Mouse (Mus musculus): ENCODE data around the gene Fate1. TPM values are rescaled to one million over a fixed set of nuclear protein-coding genes. Genes with fewer than 3 reads are reported as not detected.

Gene Fate1
- total RNA-seq, 1 experiment = not detected

GRCm38 (mm10) chrX:72022241-72022640, 49.5 kb downstream of the Fate1 start:
- no peak overlapping the region for H3K27ac ChIP-seq (ENCODE audit: insufficient read depth, low read depth, low read length, poor library complexity, severe bottlenecking)
- TF ChIP-seq HCFC1 (IDR thresholded peaks at IDR 0.05; ENCODE audit: borderline replicate concordance, insufficient read depth, low read length) = no peak
- no peak for TF ChIP-seq ZC3H11A (IDR thresholded peaks at IDR 0.05; ENCODE audit: borderline replicate concordance, low read depth, low read length)
- TF ChIP-seq ZNF384 (IDR thresholded peaks at IDR 0.05; ENCODE audit: low read depth, low read length) = no peak
- no peak for TF ChIP-seq MAFK (IDR thresholded peaks at IDR 0.05; ENCODE audit: insufficient read depth, low read depth, low read length)
- TF ChIP-seq CHD2 (IDR thresholded peaks at IDR 0.05; ENCODE audit: low read depth, low read length) = no peak
- no peak for DNase-seq (ENCODE audit: low read depth, low spot score)
- in situ Hi-C loops (cut with MboI; ENCODE audit: low sequenced_read_pairs in 2 of 2, unreplicated experiment in 2 of 2) = loop anchor here in 1 of 2 experiments (25.0 kb wide), 1 partner anchor 790 kb away; no protein-coding TSS in a partner anchor
- H3K4me1 ChIP-seq (ENCODE audit: control insufficient read depth in 2 of 2, insufficient read depth in 2 of 2, low read length in 2 of 2, poor library complexity in 1 of 2) = no peaks in the 10 kb centered on the region
- no peaks in the 10 kb centered on the region for H3K9me3 ChIP-seq (ENCODE audit: control insufficient read depth, insufficient read depth, low read depth, low read length)
- H3K9ac ChIP-seq (ENCODE audit: insufficient read depth, low read depth, low read length, poor library complexity, severe bottlenecking) = no peak overlapping the region
- H3K36me3 ChIP-seq (ENCODE audit: control insufficient read depth, insufficient read depth, low read length, poor library complexity, severe bottlenecking) = no peaks in the 10 kb centered on the region
- H3K4me3 ChIP-seq (ENCODE audit: insufficient read depth in 1 of 2, low read depth in 1 of 2, low read length in 2 of 2, poor library complexity in 1 of 2, severe bottlenecking in 1 of 2) = no peak overlapping the region

- Histone ChIP-seq H3K4me3 (ENCODE audit: insufficient read depth in 1 of 2, low read depth in 1 of 2, low read length in 2 of 2, poor library complexity in 1 of 2, severe bottlenecking in 1 of 2) (no peak overlapping the region), H3K9me3 (ENCODE audit: control insufficient read depth, insufficient read depth, low read depth, low read length) (no peaks in the 10 kb centered on the region), H3K9ac (ENCODE audit: insufficient read depth, low read depth, low read length, poor library complexity, severe bottlenecking) (no peak overlapping the region), H3K4me1 (ENCODE audit: control insufficient read depth in 2 of 2, insufficient read depth in 2 of 2, low read length in 2 of 2, poor library complexity in 1 of 2) (no peaks in the 10 kb centered on the region), H3K36me3 (ENCODE audit: control insufficient read depth, insufficient read depth, low read length, poor library complexity, severe bottlenecking) (no peaks in the 10 kb centered on the region), H3K27ac (ENCODE audit: insufficient read depth, low read depth, low read length, poor library complexity, severe bottlenecking) (no peak overlapping the region)
- in situ Hi-C loops (cut with MboI; ENCODE audit: low sequenced_read_pairs in 2 of 2, unreplicated experiment in 2 of 2) = loop anchor here in 1 of 2 experiments (25.0 kb wide), 1 partner anchor 789 kb away; no protein-coding TSS in a partner anchor
- no peak for TF ChIP-seq ZC3H11A (IDR thresholded peaks at IDR 0.05; ENCODE audit: borderline replicate concordance, low read depth, low read length)
- DNase-seq (ENCODE audit: low read depth, low spot score) = peak; percentile 8
These were observed 50.1 kb downstream of the Fate1 start for GRCm38 (mm10) chrX:72022750-72023398.

- in situ Hi-C loops (cut with MboI; ENCODE audit: low sequenced_read_pairs in 2 of 2, unreplicated experiment in 2 of 2) = loop anchor here in 1 of 2 experiments (25.0 kb wide), 1 partner anchor 789 kb away; no protein-coding TSS in a partner anchor
- H3K4me3 ChIP-seq (ENCODE audit: insufficient read depth in 1 of 2, low read depth in 1 of 2, low read length in 2 of 2, poor library complexity in 1 of 2, severe bottlenecking in 1 of 2) = no peak overlapping the region
- H3K9me3 ChIP-seq (ENCODE audit: control insufficient read depth, insufficient read depth, low read depth, low read length) = no peaks in the 10 kb centered on the region
- DNase-seq (ENCODE audit: low read depth, low spot score) = no peak
- H3K27ac ChIP-seq (ENCODE audit: insufficient read depth, low read depth, low read length, poor library complexity, severe bottlenecking) = no peak overlapping the region
- TF ChIP-seq ZC3H11A (IDR thresholded peaks at IDR 0.05; ENCODE audit: borderline replicate concordance, low read depth, low read length) = no peak
- no peak for TF ChIP-seq ZNF384 (IDR thresholded peaks at IDR 0.05; ENCODE audit: low read depth, low read length)
- TF ChIP-seq HCFC1 (IDR thresholded peaks at IDR 0.05; ENCODE audit: borderline replicate concordance, insufficient read depth, low read length) = no peak
- TF ChIP-seq MAFK (IDR thresholded peaks at IDR 0.05; ENCODE audit: insufficient read depth, low read depth, low read length) = no peak
- no peak for TF ChIP-seq CHD2 (IDR thresholded peaks at IDR 0.05; ENCODE audit: low read depth, low read length)
- H3K36me3 ChIP-seq (ENCODE audit: control insufficient read depth, insufficient read depth, low read length, poor library complexity, severe bottlenecking) = no peaks in the 10 kb centered on the region
- H3K9ac ChIP-seq (ENCODE audit: insufficient read depth, low read depth, low read length, poor library complexity, severe bottlenecking) = no peak overlapping the region
- no peaks in the 10 kb centered on the region for H3K4me1 ChIP-seq (ENCODE audit: control insufficient read depth in 2 of 2, insufficient read depth in 2 of 2, low read length in 2 of 2, poor library complexity in 1 of 2)
These were observed 50.8 kb downstream of the Fate1 start for GRCm38 (mm10) chrX:72023542-72023941.

Other genes with a start within 250 kb of the Fate1 start
- gene Vma21, start 157.1 kb upstream of the Fate1 start, total RNA-seq (2012; rRNA removed) = 5.7 and 7.5 TPM in 2 replicates
- 0.22 and 0.32 TPM in 2 replicates for gene Gm1141, start 52.0 kb upstream of the Fate1 start, total RNA-seq (2012; rRNA removed)
- 3.0 and 3.1 TPM in 2 replicates for gene Prrg3, start 10.4 kb upstream of the Fate1 start, total RNA-seq (2012; rRNA removed)
- not detected in 2 replicates for gene Cnga2, start 18.9 kb downstream of the Fate1 start, total RNA-seq (2012; rRNA removed)
- gene Magea4, start 249.0 kb downstream of the Fate1 start, total RNA-seq (2012; rRNA removed) = 0.85 and 2.5 TPM in 2 replicates

Data from ES-E14 (cell line).